Mouse (Mus musculus) embryonic facial prominence, embryonic 11.5 days (tissue): ENCODE measurements around the gene 3110009E18Rik. TPM values are rescaled to one million over a fixed set of nuclear protein-coding genes. Genes with fewer than 3 reads are reported as not detected.

ENCODE experiments used
- ATAC-seq: fragments of 200-750 bp; cut with Nextera tagmentation; replicated peaks from 2 replicates; pipeline ENCODE4 v1.8.0; 2017; ENCODE audit warnings: low read depth; ENCODE audit not compliant: insufficient number of reproducible peaks, low FRiP score, low TSS enrichment
- DNase-seq: peaks from one replicate; pipeline ENCODE4 v3.0.0-alpha.2; 2015; ENCODE audit warnings: low spot score
- H3K27ac ChIP-seq: fragments of 300-500 bp; sonication (generic); replicated peaks from 2 replicates; pipeline ENCODE4 v1.5.1; 2014; ENCODE audit warnings: mild to moderate bottlenecking, low read depth, low read length, control low read depth
- H3K27me3 ChIP-seq: fragments of 300-500 bp; sonication (generic); 2 replicates; pipeline ENCODE4 v1.6.1; 2014; ENCODE audit warnings: mild to moderate bottlenecking, low read length, moderate library complexity, mixed read lengths; ENCODE audit not compliant: control insufficient read depth, insufficient read depth
- H3K36me3 ChIP-seq: fragments of 300-500 bp; sonication (generic); replicated peaks from 2 replicates; pipeline ENCODE4 v1.6.1; 2014; ENCODE audit warnings: low read depth, mild to moderate bottlenecking, low read length, moderate library complexity, mixed read lengths; ENCODE audit not compliant: control insufficient read depth, insufficient read depth
- H3K4me1 ChIP-seq: fragments of 300-500 bp; sonication (generic); 2 replicates; pipeline ENCODE4 v1.6.1; 2014; ENCODE audit warnings: low read length, mixed read lengths; ENCODE audit not compliant: control insufficient read depth, insufficient read depth
- H3K4me2 ChIP-seq: fragments of 300-500 bp; sonication (generic); 2 replicates; pipeline ENCODE4 v1.6.1; 2014; ENCODE audit warnings: low read depth, mild to moderate bottlenecking, control low read depth, low read length, moderate library complexity
- H3K4me3 ChIP-seq: fragments of 300-500 bp; sonication (generic); 2 replicates; pipeline ENCODE4 v1.5.1; 2014; ENCODE audit warnings: low read depth, low read length, control low read depth
- H3K9ac ChIP-seq: fragments of 300-500 bp; sonication (generic); replicated peaks from 2 replicates; pipeline ENCODE4 v1.6.1; 2014; ENCODE audit warnings: mild to moderate bottlenecking, control low read depth, low read length
- H3K9me3 ChIP-seq: fragments of 300-500 bp; sonication (generic); replicated peaks from 2 replicates; pipeline ENCODE4 v1.6.1; 2016; ENCODE audit warnings: mild to moderate bottlenecking, low read length, inconsistent platforms, mixed read lengths; ENCODE audit not compliant: control insufficient read depth
- WGBS: fragments of 180-500 bp; shearing (Covaris S2); extraction: QIAGEN DNeasy Blood & Tissue Kit; methylation state at CpG from one replicate; pipeline ENCODE4 v1.1.7; 2014; 5-methylcytosine and 5-hydroxymethylcytosine counted together
- polyA plus RNA-seq: library from polyadenylated mRNA; unstranded; fragments of >200 nt; fragmentation: Nextera tagmentation; extraction: Ambion mirVana; gene quantifications from 2 replicates; pipeline ENCODE4 v1.2.1, GENCODE M21; 2014

The 3110009E18Rik gene
- polyA plus RNA-seq, 1 experiment from 2014 or later = 20.7 TPM

DNA sequence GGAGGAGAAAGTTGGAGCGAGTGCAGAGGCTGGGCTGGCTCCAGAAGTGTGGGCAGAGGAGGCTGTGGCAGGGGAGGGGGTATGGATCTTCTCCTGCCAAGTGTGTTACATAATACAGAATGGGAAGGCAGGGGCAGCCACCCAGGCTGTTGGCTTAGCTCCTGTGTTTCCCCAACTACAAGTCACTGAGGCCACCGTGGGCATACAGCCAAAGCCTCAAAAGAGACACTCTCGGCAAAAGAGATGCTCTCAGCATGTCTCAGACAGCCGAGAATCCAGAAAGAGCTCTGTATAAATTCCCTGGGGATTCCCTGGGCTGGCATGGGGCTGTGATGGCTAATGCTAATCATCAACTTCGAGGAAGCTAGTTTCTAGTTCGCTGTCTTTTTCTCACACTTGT lies 86.6 kb downstream of the 3110009E18Rik start:
- H3K4me1 ChIP-seq = no peaks in the 10 kb centered on the region
- no peaks in the 10 kb centered on the region for H3K27me3 ChIP-seq
- no peak overlapping the region for H3K4me3 ChIP-seq
- H3K9me3 ChIP-seq = no peaks in the 10 kb centered on the region
- H3K27ac ChIP-seq = no peak overlapping the region
- DNase-seq (no peak), ATAC-seq (no peak)
- no peaks in the 10 kb centered on the region for H3K36me3 ChIP-seq
- WGBS = 68% methylated on average over 6 of the region's 6 CpGs
- H3K9ac ChIP-seq = no peak overlapping the region
- no peak overlapping the region for H3K4me2 ChIP-seq

DNA sequence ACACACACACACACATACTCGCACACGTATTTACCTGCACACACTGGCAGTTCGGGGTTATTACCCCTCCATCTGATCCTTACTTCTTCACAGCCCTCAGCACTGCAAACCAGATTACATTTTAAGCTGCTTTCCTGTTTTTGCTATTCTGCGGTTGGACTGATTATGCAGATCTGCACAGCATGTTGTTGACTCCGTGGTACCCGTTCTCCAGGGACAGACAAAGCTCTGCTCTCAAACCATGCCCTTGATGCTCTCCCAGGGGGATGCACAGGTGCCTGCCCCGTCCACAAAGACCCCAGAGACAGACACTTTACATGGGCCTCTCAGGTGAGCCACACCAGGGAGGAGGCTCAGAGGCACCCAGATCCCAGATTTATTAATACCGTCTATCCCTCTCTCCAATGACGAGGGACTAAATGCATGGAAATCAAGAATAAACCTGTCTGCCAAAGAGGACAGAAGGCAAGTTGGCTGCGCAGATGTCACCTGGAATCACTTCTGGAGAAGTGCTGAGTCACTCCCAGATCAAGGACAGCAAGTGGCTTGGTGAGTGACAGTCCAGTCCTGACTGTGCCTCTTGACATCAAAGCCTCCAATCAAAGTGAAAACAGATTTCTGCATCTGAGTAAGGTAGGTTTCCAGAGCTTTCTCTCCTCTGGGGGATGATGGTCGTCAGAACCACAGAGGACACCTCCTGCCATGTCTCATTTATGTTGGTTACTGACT lies 87.7 kb downstream of the 3110009E18Rik start:
- no peak overlapping the region for H3K4me2 ChIP-seq
- H3K9ac ChIP-seq = no peak overlapping the region
- H3K27me3 ChIP-seq = no peaks in the 10 kb centered on the region
- H3K4me1 ChIP-seq = no peaks in the 10 kb centered on the region
- 71% methylated on average over 11 of the region's 11 CpGs for whole genome bisulfite sequencing
- no peak overlapping the region for H3K27ac ChIP-seq
- DNase-seq = no peak
- no peaks in the 10 kb centered on the region for H3K9me3 ChIP-seq
- no peak for ATAC-seq
- H3K4me3 ChIP-seq = no peak overlapping the region
- no peaks in the 10 kb centered on the region for H3K36me3 ChIP-seq

DNA sequence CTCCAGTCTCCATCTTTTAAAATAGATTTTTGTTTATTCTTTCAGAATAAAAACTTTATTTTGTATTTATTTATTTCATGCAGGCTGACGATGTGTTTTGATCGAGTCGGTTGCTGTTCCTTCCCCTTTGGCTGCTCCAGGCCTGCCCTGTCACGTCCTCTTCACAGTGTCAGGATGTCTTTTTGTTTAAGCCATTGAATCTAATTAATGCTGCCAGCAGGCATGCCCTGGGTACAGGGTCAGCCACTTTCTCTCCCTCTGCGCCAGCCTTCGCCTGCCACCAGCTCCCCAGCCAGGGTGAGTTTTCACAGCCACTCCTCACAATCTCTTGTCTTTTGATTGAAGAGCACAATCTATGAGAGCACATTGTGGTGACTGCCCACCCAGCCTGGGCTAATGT lies 99.9 kb downstream of the 3110009E18Rik start:
- Histone ChIP-seq H3K27ac (no peak overlapping the region), H3K4me3 (no peak overlapping the region), H3K36me3 (no peaks in the 10 kb centered on the region), H3K27me3 (no peaks in the 10 kb centered on the region), H3K4me1 (no peaks in the 10 kb centered on the region), H3K9ac (no peak overlapping the region), H3K9me3 (no peaks in the 10 kb centered on the region), H3K4me2 (no peak overlapping the region)
- DNase-seq = no peak
- WGBS = 63% methylated on average over 6 of the region's 6 CpGs
- ATAC-seq = no peak

DNA sequence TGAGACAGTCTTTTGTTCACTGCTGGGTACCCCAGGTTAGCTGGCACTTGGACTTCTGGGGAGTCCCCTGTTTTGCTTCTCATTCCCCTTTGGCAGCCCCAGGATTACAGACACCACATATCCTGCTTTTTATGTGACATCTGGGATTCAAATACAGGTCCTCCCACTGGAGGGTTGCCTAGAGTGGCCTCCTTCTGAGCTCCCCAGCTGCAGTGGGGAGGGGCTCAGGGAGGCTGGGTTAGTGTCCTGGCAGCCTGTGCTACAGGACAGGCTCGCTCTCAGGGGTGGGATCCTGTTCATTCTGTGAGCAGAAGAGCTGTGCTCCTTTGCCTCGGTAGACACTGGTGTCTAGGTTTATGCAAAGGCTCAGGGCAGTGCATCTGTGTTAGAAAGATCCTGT lies 100.3 kb downstream of the 3110009E18Rik start:
- H3K4me2 ChIP-seq = no peak overlapping the region
- H3K4me3 ChIP-seq = no peak overlapping the region
- H3K36me3 ChIP-seq = no peaks in the 10 kb centered on the region
- DNase-seq (no peak), ATAC-seq (no peak)
- H3K4me1 ChIP-seq = no peaks in the 10 kb centered on the region
- 47% methylated on average over 2 of the region's 2 CpGs for WGBS
- no peak overlapping the region for H3K9ac ChIP-seq
- no peaks in the 10 kb centered on the region for H3K27me3 ChIP-seq
- H3K9me3 ChIP-seq = no peaks in the 10 kb centered on the region
- no peak overlapping the region for H3K27ac ChIP-seq

DNA sequence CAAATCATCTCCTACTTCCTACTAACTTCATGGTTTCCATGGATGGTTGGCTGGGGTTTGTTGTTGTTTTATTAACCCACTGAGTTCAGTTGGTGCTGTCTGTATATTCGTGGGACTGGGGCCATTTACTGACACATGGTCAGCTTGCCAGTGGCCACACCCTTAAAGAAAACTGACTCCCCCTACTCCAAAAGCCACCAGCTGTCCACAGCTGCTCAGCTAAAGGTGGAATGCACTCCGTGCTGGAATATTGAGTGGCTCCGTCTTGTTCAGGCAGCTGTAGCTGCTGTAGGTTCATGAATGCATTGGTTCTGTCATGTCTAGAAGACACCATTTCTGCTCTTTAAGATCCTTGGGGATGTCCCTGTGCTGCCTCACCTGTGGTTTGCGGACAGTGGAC lies 102.6 kb downstream of the 3110009E18Rik start:
- H3K4me2 ChIP-seq = no peak overlapping the region
- no peaks in the 10 kb centered on the region for H3K36me3 ChIP-seq
- H3K9me3 ChIP-seq = no peaks in the 10 kb centered on the region
- H3K9ac ChIP-seq = no peak overlapping the region
- no peak overlapping the region for H3K4me3 ChIP-seq
- DNase-seq (no peak), ATAC-seq (no peak)
- H3K27me3 ChIP-seq = no peaks in the 10 kb centered on the region
- no peak overlapping the region for H3K27ac ChIP-seq
- H3K4me1 ChIP-seq = no peaks in the 10 kb centered on the region
- 67% methylated on average over 4 of the region's 4 CpGs for WGBS

DNA sequence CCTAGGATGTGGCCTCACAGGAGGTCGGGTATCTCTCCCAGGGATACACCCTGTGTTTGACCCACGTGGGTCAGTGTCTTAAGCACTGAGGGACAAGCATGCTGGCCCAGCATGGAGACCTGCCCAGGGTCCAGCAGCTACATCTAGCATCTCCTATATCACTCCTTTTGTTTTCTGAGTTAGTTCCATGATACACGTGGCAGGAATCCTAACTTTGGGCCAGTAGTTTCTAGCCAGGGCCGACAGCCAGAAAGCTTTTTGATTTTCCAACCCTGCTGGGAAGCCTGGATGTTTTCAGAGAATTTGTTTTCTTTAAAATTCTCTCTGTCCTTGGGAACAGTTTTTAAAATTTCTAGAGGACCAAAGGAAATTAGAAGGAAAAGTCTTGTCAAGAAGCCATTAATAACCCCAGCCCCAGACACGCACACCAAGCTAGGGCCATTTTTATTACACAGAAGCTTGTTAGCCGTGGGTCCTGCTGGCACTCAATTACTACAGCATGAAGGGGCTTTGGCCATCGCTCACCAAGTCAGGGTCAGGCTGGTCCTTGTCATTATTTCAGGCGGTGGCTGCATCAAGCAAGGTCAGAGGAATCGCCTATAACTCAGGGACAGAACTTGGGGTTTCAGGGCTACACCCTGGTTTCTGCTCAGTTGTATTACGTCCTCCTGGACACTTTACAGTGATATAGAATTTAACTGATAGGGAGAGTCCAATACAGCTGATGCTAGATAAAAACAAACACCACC lies 108.9 kb downstream of the 3110009E18Rik start:
- Histone ChIP-seq H3K9ac (no peak overlapping the region), H3K4me1 (no peaks in the 10 kb centered on the region), H3K36me3 (no peaks in the 10 kb centered on the region), H3K9me3 (no peaks in the 10 kb centered on the region), H3K27me3 (no peaks in the 10 kb centered on the region), H3K4me2 (no peak overlapping the region), H3K27ac (no peak overlapping the region), H3K4me3 (no peak overlapping the region)
- no peak for DNase-seq
- ATAC-seq = no peak
- WGBS = 82% methylated on average over 10 of the region's 10 CpGs

DNA sequence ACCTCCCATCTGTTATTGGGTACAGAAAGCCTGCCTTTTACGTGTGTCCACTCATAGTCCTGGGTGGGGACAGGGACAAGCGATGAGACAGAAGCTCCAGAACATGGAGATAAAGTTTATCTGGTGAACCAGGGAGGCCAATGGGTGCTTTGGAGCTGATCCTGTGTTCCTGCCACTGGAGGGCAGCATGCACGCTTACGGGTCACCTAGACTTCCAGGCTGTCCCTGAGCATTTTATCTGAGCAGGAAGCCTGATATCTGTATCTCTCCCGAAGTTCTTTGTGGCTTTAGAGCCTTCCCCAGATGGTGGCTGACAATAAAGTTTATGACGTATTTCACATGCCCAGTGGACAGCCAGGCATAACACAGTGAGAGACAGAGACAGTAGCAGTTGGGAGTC lies 110.3 kb downstream of the 3110009E18Rik start:
- H3K36me3 ChIP-seq = no peaks in the 10 kb centered on the region
- no peaks in the 10 kb centered on the region for H3K4me1 ChIP-seq
- no peaks in the 10 kb centered on the region for H3K9me3 ChIP-seq
- WGBS = 37% methylated on average over 6 of the region's 6 CpGs
- H3K9ac ChIP-seq = no peak overlapping the region
- DNase-seq (peak; percentile 47), ATAC-seq (no peak)
- no peaks in the 10 kb centered on the region for H3K27me3 ChIP-seq
- H3K4me3 ChIP-seq = no peak overlapping the region
- no peak overlapping the region for H3K27ac ChIP-seq
- H3K4me2 ChIP-seq = no peak overlapping the region

DNA sequence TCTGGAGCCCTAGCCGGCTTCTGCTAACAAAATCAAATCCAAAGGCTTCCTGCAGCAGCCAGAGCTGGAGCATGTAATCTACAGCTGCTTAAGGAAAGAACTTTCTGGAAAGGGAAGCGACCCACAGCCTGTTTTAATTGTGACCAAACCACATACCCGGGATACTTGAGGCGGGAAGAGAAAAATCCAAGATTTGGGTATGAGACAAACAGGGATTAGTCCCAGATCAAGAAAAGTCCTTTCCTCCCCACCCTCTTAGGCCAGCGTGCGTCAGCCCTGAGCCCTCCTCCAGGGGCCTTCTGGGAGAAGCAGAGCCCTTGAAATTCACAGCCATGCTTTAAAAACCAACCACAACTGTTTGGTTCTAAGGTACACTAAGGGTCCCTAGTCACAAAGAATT lies 111.2 kb downstream of the 3110009E18Rik start:
- Histone ChIP-seq H3K27me3 (no peaks in the 10 kb centered on the region), H3K4me1 (no peaks in the 10 kb centered on the region), H3K4me2 (no peak overlapping the region), H3K27ac (no peak overlapping the region), H3K36me3 (no peaks in the 10 kb centered on the region), H3K9ac (no peak overlapping the region), H3K9me3 (no peaks in the 10 kb centered on the region), H3K4me3 (no peak overlapping the region)
- 65% methylated on average over 6 of the region's 6 CpGs for WGBS
- no peak for DNase-seq
- ATAC-seq = no peak
